ENCODE assay signal across 20 mouse cellular contexts in genomic region chr9:58255704-58256685, GRCm38 (mm10). TPM values are rescaled to one million over a fixed set of nuclear protein-coding genes. Genes with fewer than 3 reads are reported as not detected.
DNase-seq lines count a peak whose midpoint lies in the region; ATAC-seq and TF ChIP-seq lines count a peak whose summit lies in the region.
"Had no signal": no experiment of that assay in that cellular context is flagged by ENCODE, and none has a peak within 500 bp of the region (broad histone marks: within the 10 kb centered on the region; RNA-seq: fewer than 3 reads in every experiment).

No protein-coding gene starts in this region.

- no peak; the same call in 1 of the 2 replicates for TF ChIP-seq CTCF in bone marrow macrophage, adult 2 months (IDR thresholded peaks at IDR 0.05; ENCODE audit: low read depth, low read length)

- peak; percentile 49 for ATAC-seq in monocyte, adult 5-6 weeks (replicated peaks; ENCODE audit: insufficient number of reproducible peaks, low FRiP score, low TSS enrichment, poor library complexity, severe bottlenecking)
- ATAC-seq in cerebellum, adult (ENCODE audit: insufficient number of reproducible peaks, low FRiP score, low TSS enrichment): no peak
- ATAC-seq: intestine, embryonic 15.5 days; midbrain, embryonic 16.5 days had no signal

- DNase-seq in lung, postnatal 36 days: peak; percentile 30
- DNase-seq in lung, adult 18-20 months: no peak
- peak; percentile 38 to 43 for DNase-seq in B cell, adult 2 months
- no peak for DNase-seq in cerebellum, postnatal 14 days
- DNase-seq in right cerebral cortex, postnatal 4 days: no peak
- DNase-seq: embryo, embryonic 11 days; heart, adult 11 months; heart, postnatal 14 days; kidney, postnatal 36 days; lung, postnatal 10 days; thymus, adult 2 months had no signal

- H3K4me3 ChIP-seq in bone marrow macrophage, adult 2 months (ENCODE audit: insufficient read depth, low read length): no peak overlapping the region
- H3K4me3 ChIP-seq: heart, embryonic 12.5 days; intestine, embryonic 15.5 days; liver, embryonic 15.5 days had no signal

- TF ChIP-seq POLR2A in bone marrow macrophage, adult 2 months (IDR thresholded peaks at IDR 0.05; ENCODE audit: borderline replicate concordance, low read depth, low read length): no peak

- peak overlapping the region; percentile 24; the same call in 1 of the 2 replicates for H3K27ac ChIP-seq in bone marrow macrophage, adult 2 months (ENCODE audit: insufficient read depth, low read depth, low read length)
- H3K27ac ChIP-seq: hindbrain, embryonic 14.5 days; intestine, embryonic 15.5 days; liver, embryonic 15.5 days had no signal

- H3K4me1 ChIP-seq in bone marrow macrophage, adult 2 months (ENCODE audit: control insufficient read depth, insufficient read depth, low read length): peaks cover 27% of the 10 kb centered on the region

RNA-seq across cellular contexts. Expression of gene Stoml1, which starts 3.0 kb away (rescaled TPM):
- polyA plus RNA-seq in bone marrow macrophage, adult 2 months (2012; ENCODE audit: insufficient read depth, insufficient read length, missing spikeins): 21.3 and 25.2 TPM in 2 replicates
- 11.3 to 14.2 TPM (median 13.0 TPM) in 3 replicates for total RNA-seq in monocyte, adult 5-6 weeks (2017)

RNA-seq across cellular contexts. Expression of gene Pml, which starts 6.4 kb away (rescaled TPM):
- polyA plus RNA-seq in bone marrow macrophage, adult 2 months (2012; ENCODE audit: insufficient read depth, insufficient read length, missing spikeins): 60.5 and 71.3 TPM in 2 replicates
- total RNA-seq in monocyte, adult 5-6 weeks (2017): 6.6 to 23.5 TPM (median 15.6 TPM) in 3 replicates

RNA-seq across cellular contexts. Expression of gene Islr2, which starts 51.9 kb away (rescaled TPM):
- not detected in 2 replicates for polyA plus RNA-seq in bone marrow macrophage, adult 2 months (2012; ENCODE audit: insufficient read depth, insufficient read length, missing spikeins)
- total RNA-seq in monocyte, adult 5-6 weeks (2017): 0.10 to 0.11 TPM in 2 of 3 replicates, not detected in the other

RNA-seq across cellular contexts. Expression of gene Islr, which starts 51.9 kb away (rescaled TPM):
- not detected in 2 replicates for polyA plus RNA-seq in bone marrow macrophage, adult 2 months (2012; ENCODE audit: insufficient read depth, insufficient read length, missing spikeins)
- not detected in 3 replicates for total RNA-seq in monocyte, adult 5-6 weeks (2017)
- total RNA-seq: megakaryocyte-erythroid progenitor cell, adult 5-6 weeks had no signal

RNA-seq across cellular contexts. Expression of gene Loxl1, which starts 57.0 kb away (rescaled TPM):
- polyA plus RNA-seq in bone marrow macrophage, adult 2 months (2012; ENCODE audit: insufficient read depth, insufficient read length, missing spikeins): 1.5 and 1.8 TPM in 2 replicates
- not detected in 3 replicates for total RNA-seq in monocyte, adult 5-6 weeks (2017)
- total RNA-seq: megakaryocyte-erythroid progenitor cell, adult 5-6 weeks had no signal

Comparison
In these comparisons a context has a peak if more than half of its experiments do, and no peak if none do; other contexts are left out.
1. DNase-seq: peak in lung, postnatal 36 days (single experiment) and B cell, adult 2 months (2 of 2); none in lung, adult 18-20 months (0 of 2), cerebellum, postnatal 14 days (0 of 2) and right cerebral cortex, postnatal 4 days (single experiment).